Mouse (Mus musculus) heart, embryonic 15.5 days (tissue): ENCODE data around the gene Cul4b. TPM values are rescaled to one million over a fixed set of nuclear protein-coding genes. Genes with fewer than 3 reads are reported as not detected.
A peak's percentile ranks its signal among the peaks of the same experiment; 100 is the strongest.
"Not testable (repeated sequence)": the region's sequence is repeated elsewhere in the genome, so short reads cannot be mapped to it uniquely, and the experiment has no call there.

Source experiments
- ATAC-seq: fragments of 200-750 bp; cut with Nextera tagmentation; replicated peaks from 2 replicates; pipeline ENCODE4 v1.8.0; 2017; ENCODE audit warnings: low read depth, moderate TSS enrichment; ENCODE audit not compliant: insufficient number of reproducible peaks, insufficient read depth, low FRiP score
- H3K27ac ChIP-seq: fragments of 300-500 bp; sonication (generic); 2 replicates; pipeline ENCODE4 v1.5.1; 2015; ENCODE audit warnings: mild to moderate bottlenecking, inconsistent platforms
- H3K27me3 ChIP-seq: fragments of 300-500 bp; sonication (generic); 2 replicates; pipeline ENCODE4 v1.6.1; 2015; ENCODE audit warnings: inconsistent platforms
- H3K36me3 ChIP-seq: fragments of 300-500 bp; sonication (generic); 2 replicates; pipeline ENCODE4 v1.6.1; 2015; ENCODE audit warnings: mild to moderate bottlenecking, inconsistent platforms
- H3K4me1 ChIP-seq: fragments of 300-500 bp; sonication (generic); replicated peaks from 2 replicates; pipeline ENCODE4 v1.6.1; 2015; ENCODE audit warnings: inconsistent platforms
- H3K4me2 ChIP-seq: fragments of 300-500 bp; sonication (generic); 2 replicates; pipeline ENCODE4 v1.6.1; 2015; ENCODE audit warnings: inconsistent platforms, mild to moderate bottlenecking, moderate library complexity
- H3K4me3 ChIP-seq: fragments of 300-500 bp; sonication (generic); 2 replicates; pipeline ENCODE4 v1.5.1; 2015; ENCODE audit warnings: mild to moderate bottlenecking, inconsistent platforms
- H3K9ac ChIP-seq: fragments of 300-500 bp; sonication (generic); 2 replicates; pipeline ENCODE4 v1.6.1; 2015; ENCODE audit warnings: mild to moderate bottlenecking, inconsistent platforms
- H3K9me3 ChIP-seq: fragments of 300-500 bp; sonication (generic); replicated peaks from 2 replicates; pipeline ENCODE4 v1.6.1; 2016; ENCODE audit warnings: inconsistent platforms
- WGBS: fragments of 180-500 bp; shearing (Covaris S2); methylation state at CpG from one replicate; pipeline ENCODE4 v1.1.7; 2015; ENCODE audit warnings: mixed read lengths; 5-methylcytosine and 5-hydroxymethylcytosine counted together
- polyA plus RNA-seq: library from polyadenylated mRNA; unstranded; fragments of >200 nt; fragmentation: Nextera tagmentation; extraction: Ambion mirVana; gene quantifications from 2 replicates; pipeline ENCODE4 v1.2.1, GENCODE M21; 2015

Gene Cul4b
- polyA plus RNA-seq, 1 experiment from 2014 or later: 13.6 TPM

- Histone ChIP-seq H3K4me1 (no peaks in the 10 kb centered on the region), H3K9me3 (no peaks in the 10 kb centered on the region), H3K27ac (peak overlapping the region; percentile 98), H3K4me2 (peak overlapping the region; percentile 69), H3K9ac (peak overlapping the region; percentile 71), H3K27me3 (no peaks in the 10 kb centered on the region), H3K36me3 (no peaks in the 10 kb centered on the region; the same call in 1 of the 2 replicates), H3K4me3 (peak overlapping the region; percentile 65)
- 18% methylated on average over 9 of the region's 19 CpGs for WGBS
- peak; percentile 24; the same call in 1 of the 2 replicates for ATAC-seq
Observed at GRCm38 (mm10) chrX:38563941-38564541, 12.0 kb downstream of the Cul4b start.

GRCm38 (mm10) chrX:38553255-38553654 is 22.7 kb downstream of the Cul4b start:
- peaks cover 7% of the 10 kb centered on the region for H3K36me3 ChIP-seq
- H3K9me3 ChIP-seq: no peaks in the 10 kb centered on the region
- no peak overlapping the region for H3K4me2 ChIP-seq
- no peak overlapping the region for H3K9ac ChIP-seq
- H3K27me3 ChIP-seq: no peaks in the 10 kb centered on the region
- no peak overlapping the region for H3K4me3 ChIP-seq
- ATAC-seq: no peak
- H3K27ac ChIP-seq: no peak overlapping the region
- H3K4me1 ChIP-seq: no peaks in the 10 kb centered on the region

DNA sequence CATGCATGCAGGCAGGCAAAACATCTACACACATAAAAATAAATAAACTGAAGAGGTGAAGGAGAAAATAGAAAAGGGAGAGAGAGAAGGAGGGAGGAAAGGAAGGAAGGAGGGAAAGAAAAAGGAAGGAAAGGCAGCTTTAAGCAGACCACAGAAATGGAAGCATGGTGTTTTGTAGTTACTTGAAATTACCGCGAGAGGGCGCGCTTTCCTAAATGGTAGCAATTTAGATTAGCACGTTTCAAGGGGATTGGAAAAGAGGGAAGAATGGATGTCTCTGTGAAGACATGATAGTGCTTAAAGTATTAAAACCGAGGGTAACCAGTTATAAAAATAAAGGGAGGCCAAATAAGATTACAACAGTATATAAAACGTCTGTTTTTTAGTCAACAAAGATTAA is 61.4 kb downstream of the Cul4b start:
- Histone ChIP-seq H3K4me3 (no peak overlapping the region), H3K36me3 (no peaks in the 10 kb centered on the region), H3K27me3 (no peaks in the 10 kb centered on the region), H3K4me1 (no peaks in the 10 kb centered on the region), H3K4me2 (no peak overlapping the region), H3K9me3 (no peaks in the 10 kb centered on the region), H3K9ac (no peak overlapping the region), H3K27ac (no peak overlapping the region)
- no peak for ATAC-seq
- WGBS: 2% methylated on average over 7 of the region's 7 CpGs

DNA sequence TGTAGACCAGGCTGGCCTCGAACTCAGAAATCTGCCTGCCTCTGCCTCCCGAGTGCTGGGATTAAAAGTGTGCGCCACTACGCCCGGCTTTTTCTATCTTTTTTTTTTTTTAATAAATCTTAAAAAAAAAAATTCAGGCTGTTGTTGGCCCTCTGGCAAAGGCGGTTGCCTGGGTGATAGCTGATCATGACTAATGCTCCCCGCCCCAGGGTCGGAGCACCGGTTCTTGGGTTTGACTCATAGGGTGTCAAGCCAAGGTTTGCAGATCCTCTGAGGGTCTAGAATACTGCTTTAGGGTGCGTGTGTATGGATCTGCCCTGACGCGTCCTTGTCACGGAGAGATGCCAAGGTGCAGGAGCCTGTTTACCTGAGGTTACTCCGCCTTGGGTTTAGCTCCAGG is 71.2 kb downstream of the Cul4b start:
- Histone ChIP-seq H3K9ac (no peak overlapping the region), H3K4me3 (no peak overlapping the region), H3K4me1 (no peaks in the 10 kb centered on the region), H3K36me3 (no peaks in the 10 kb centered on the region), H3K9me3 (no peaks in the 10 kb centered on the region), H3K27ac (no peak overlapping the region), H3K27me3 (no peaks in the 10 kb centered on the region), H3K4me2 (no peak overlapping the region)
- no peak for ATAC-seq
- 81% methylated on average over 14 of the region's 14 CpGs for WGBS

- not testable (repeated sequence) for H3K4me3 ChIP-seq, H3K27ac ChIP-seq, H3K9ac ChIP-seq, ATAC-seq, H3K4me1 ChIP-seq, H3K27me3 ChIP-seq, H3K9me3 ChIP-seq, H3K4me2 ChIP-seq, H3K36me3 ChIP-seq
- WGBS: 70% methylated on average over 5 of the region's 5 CpGs
Observed at GRCm38 (mm10) chrX:38502182-38502581, 73.8 kb downstream of the Cul4b start.

GRCm38 (mm10) chrX:38485464-38485863 is 90.5 kb downstream of the Cul4b start:
- not testable (repeated sequence) for H3K4me3 ChIP-seq, H3K36me3 ChIP-seq
- 29% methylated on average over 20 of the region's 20 CpGs for WGBS

More at GRCm38 (mm10) chrX:38485464-38485863, 90.5 kb downstream of the Cul4b start:
- H3K9me3 ChIP-seq, H3K9ac ChIP-seq, H3K4me1 ChIP-seq, H3K27me3 ChIP-seq, H3K27ac ChIP-seq, ATAC-seq: not testable (repeated sequence)
- peak overlapping the region; percentile 34 for H3K4me2 ChIP-seq

Other genes with a start within 250 kb of the Cul4b start
- gene Lamp2, start 119.7 kb downstream of the Cul4b start, polyA plus RNA-seq: 133 and 143 TPM in 2 replicates
- 54.2 and 58.7 TPM in 2 replicates for gene Mcts1, start 24.4 kb upstream of the Cul4b start, polyA plus RNA-seq
- gene C1galt1c1, start 58.9 kb upstream of the Cul4b start, polyA plus RNA-seq: 21.6 and 26.2 TPM in 2 replicates
- gene 6030498E09Rik, start 196.5 kb upstream of the Cul4b start, polyA plus RNA-seq: 1.6 TPM in 2 replicates